Mouse (Mus musculus): ENCODE measurements around the gene Ank3.

DNA sequence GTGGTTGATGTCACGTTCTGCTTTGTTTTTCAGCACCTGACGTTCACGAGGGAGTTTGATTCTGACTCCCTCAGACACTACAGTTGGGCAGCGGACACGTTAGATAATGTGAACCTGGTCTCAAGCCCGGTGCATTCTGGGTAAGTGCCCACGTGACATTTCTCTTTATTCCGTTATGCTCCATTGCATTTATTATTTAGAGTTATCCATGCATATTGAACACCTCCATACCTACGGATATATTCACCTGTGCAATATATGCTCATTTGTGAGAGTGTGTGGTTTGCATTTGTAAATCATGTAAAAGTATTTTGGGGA lies 552.3 kb downstream of the Ank3 start:
- TF ChIP-seq POLR2A (IDR thresholded peaks at IDR 0.05; ENCODE audit: low read depth, low read length) = no peak
- TF ChIP-seq CTCF (IDR thresholded peaks at IDR 0.05; ENCODE audit: extremely low read depth, insufficient read length, insufficient replicate concordance, low read depth, low read length) = no peak
